Mouse (Mus musculus) heart, embryonic 16.5 days (tissue): ENCODE measurements around the gene Arhgap30. TPM values are rescaled to one million over a fixed set of nuclear protein-coding genes. Genes with fewer than 3 reads are reported as not detected.

Experiments
- ATAC-seq: fragments of 200-750 bp; cut with Nextera tagmentation; replicated peaks from 2 replicates; pipeline ENCODE4 v1.8.0; 2017; ENCODE audit warnings: moderate number of reproducible peaks; ENCODE audit not compliant: insufficient read depth, low FRiP score; ENCODE audit errors: extremely low read depth
- H3K27ac ChIP-seq: fragments of 300-500 bp; sonication (generic); 2 replicates; pipeline ENCODE4 v1.5.1; 2014; ENCODE audit warnings: mild to moderate bottlenecking, low read length, control low read depth, moderate library complexity
- H3K27me3 ChIP-seq: fragments of 300-500 bp; sonication (generic); 2 replicates; pipeline ENCODE4 v1.6.1; 2014; ENCODE audit warnings: low read length, mixed read lengths; ENCODE audit not compliant: control insufficient read depth, insufficient read depth
- H3K36me3 ChIP-seq: fragments of 300-500 bp; sonication (generic); 2 replicates; pipeline ENCODE4 v1.6.1; 2014; ENCODE audit not compliant: control insufficient read depth, insufficient read depth
- H3K4me1 ChIP-seq: fragments of 300-500 bp; sonication (generic); 2 replicates; pipeline ENCODE4 v1.6.1; 2014; ENCODE audit warnings: low read length, mixed read lengths; ENCODE audit not compliant: control insufficient read depth, insufficient read depth
- H3K4me2 ChIP-seq: fragments of 300-500 bp; sonication (generic); 2 replicates; pipeline ENCODE4 v1.6.1; 2014; ENCODE audit warnings: low read depth, mild to moderate bottlenecking, control low read depth, low read length
- H3K4me3 ChIP-seq: fragments of 300-500 bp; sonication (generic); 2 replicates; pipeline ENCODE4 v1.5.1; 2014; ENCODE audit warnings: mild to moderate bottlenecking, control low read depth, low read length
- H3K9ac ChIP-seq: fragments of 300-500 bp; sonication (generic); 2 replicates; pipeline ENCODE4 v1.6.1; 2014; ENCODE audit warnings: low read length, control low read depth
- H3K9me3 ChIP-seq: fragments of 300-500 bp; sonication (generic); replicated peaks from 2 replicates; pipeline ENCODE4 v1.6.1; 2016; ENCODE audit warnings: low read length; ENCODE audit not compliant: control insufficient read depth
- WGBS: fragments of 180-500 bp; shearing (Covaris S2); extraction: QIAGEN DNeasy Blood & Tissue Kit; methylation state at CpG from one replicate; pipeline ENCODE4 v1.1.7; 2014; 5-methylcytosine and 5-hydroxymethylcytosine counted together
- polyA plus RNA-seq: library from polyadenylated mRNA; unstranded; fragments of >200 nt; fragmentation: Nextera tagmentation; extraction: Ambion mirVana; gene quantifications from 2 replicates; pipeline ENCODE4 v1.2.1, GENCODE M21; 2015

The Arhgap30 gene
- polyA plus RNA-seq, 1 experiment from 2014 or later: 7.5 TPM

- Histone ChIP-seq H3K27me3 (no peaks in the 10 kb centered on the region), H3K27ac (peak overlapping the region; percentile 25; the same call in 1 of the 2 replicates), H3K36me3 (peaks cover 26% of the 10 kb centered on the region), H3K9ac (no peak overlapping the region), H3K9me3 (no peaks in the 10 kb centered on the region), H3K4me2 (peak overlapping the region; percentile 22; the same call in 1 of the 2 replicates), H3K4me1 (peaks cover 11% of the 10 kb centered on the region), H3K4me3 (no peak overlapping the region)
- ATAC-seq: no peak
- 43% methylated on average over 5 of the region's 5 CpGs for WGBS
These were observed 71.0 kb downstream of the Arhgap30 start for GRCm38 (mm10) chr1:171459791-171460190.

Other genes starting within 250 kb of the Arhgap30 start
- 622 and 629 TPM in 2 replicates for gene Sdhc, start 238.4 kb upstream of the Arhgap30 start, polyA plus RNA-seq
- 0.44 and 1.1 TPM in 2 replicates for gene Mpz, start 238.2 kb upstream of the Arhgap30 start, polyA plus RNA-seq
- 48.9 and 57.2 TPM in 2 replicates for gene Pcp4l1, start 192.7 kb upstream of the Arhgap30 start, polyA plus RNA-seq
- 0.35 and 0.43 TPM in 2 replicates for gene Nr1i3, start 175.0 kb upstream of the Arhgap30 start, polyA plus RNA-seq
- gene Tomm40l, start 166.4 kb upstream of the Arhgap30 start, polyA plus RNA-seq: 60.7 and 68.9 TPM in 2 replicates
- 10.6 and 11.9 TPM in 2 replicates for gene Apoa2, start 163.9 kb upstream of the Arhgap30 start, polyA plus RNA-seq
- 34.4 and 36.3 TPM in 2 replicates for gene Fcer1g, start 154.6 kb upstream of the Arhgap30 start, polyA plus RNA-seq
- gene Adamts4, start 138.5 kb upstream of the Arhgap30 start, polyA plus RNA-seq: 4.4 and 5.7 TPM in 2 replicates
- gene Ndufs2, start 137.6 kb upstream of the Arhgap30 start, polyA plus RNA-seq: 659 and 700 TPM in 2 replicates
- 47.5 and 54.9 TPM in 2 replicates for gene B4galt3, start 118.6 kb upstream of the Arhgap30 start, polyA plus RNA-seq
- gene Ppox, start 107.8 kb upstream of the Arhgap30 start, polyA plus RNA-seq: 32.4 and 41.9 TPM in 2 replicates
- 48.5 and 55.8 TPM in 2 replicates for gene Usp21, start 101.0 kb upstream of the Arhgap30 start, polyA plus RNA-seq
- 82.0 and 82.1 TPM in 2 replicates for gene Ufc1, start 93.9 kb upstream of the Arhgap30 start, polyA plus RNA-seq
- 36.0 and 37.6 TPM in 2 replicates for gene Dedd, start 59.8 kb upstream of the Arhgap30 start, polyA plus RNA-seq
- gene Nit1, start 43.3 kb upstream of the Arhgap30 start, polyA plus RNA-seq: 34.4 and 38.5 TPM in 2 replicates
- 76.4 and 84.5 TPM in 2 replicates for gene Pfdn2, start 43.3 kb upstream of the Arhgap30 start, polyA plus RNA-seq
- 0.71 and 1.0 TPM in 2 replicates for gene Klhdc9, start 28.2 kb upstream of the Arhgap30 start, polyA plus RNA-seq
- gene Nectin4, start 18.9 kb upstream of the Arhgap30 start, polyA plus RNA-seq: 0.39 and 0.81 TPM in 2 replicates
- 47.5 and 53.1 TPM in 2 replicates for gene Usf1, start 22.4 kb downstream of the Arhgap30 start, polyA plus RNA-seq
- 3.7 and 4.2 TPM in 2 replicates for gene Tstd1, start 29.9 kb downstream of the Arhgap30 start, polyA plus RNA-seq
- gene F11r, start 48.6 kb downstream of the Arhgap30 start, polyA plus RNA-seq: 76.1 and 80.0 TPM in 2 replicates
- 15.8 and 17.2 TPM in 2 replicates for gene Alyref2, start 114.5 kb downstream of the Arhgap30 start, polyA plus RNA-seq
- gene Itln1, start 146.3 kb downstream of the Arhgap30 start, polyA plus RNA-seq: 0.49 TPM in 1 of 2 replicates, not detected in the other
- 0.76 and 1.1 TPM in 2 replicates for gene Cd244a, start 170.2 kb downstream of the Arhgap30 start, polyA plus RNA-seq
- 1.00 and 2.2 TPM in 2 replicates for gene Ly9, start 218.5 kb downstream of the Arhgap30 start, polyA plus RNA-seq